Mouse (Mus musculus) adrenal gland, postnatal 10 days (tissue): ENCODE measurements around the gene Zfp982. TPM values are rescaled to one million over a fixed set of nuclear protein-coding genes. Genes with fewer than 3 reads are reported as not detected.
A peak's percentile ranks its signal among the peaks of the same experiment; 100 is the strongest.

ENCODE experiments used
- DNase-seq: peaks from one replicate; pipeline ENCODE4 v3.0.0; 2021; ENCODE audit warnings: mixed read lengths
- total RNA-seq, 2 experiments: library from RNA; stranded (reverse); gene quantifications; 2 replicates each; pipeline ENCODE4 v1.2.3; 2021

Zfp982 gene
- total RNA-seq, 2 experiments from 2014 or later: 9.0 to 13.4 TPM

DNA sequence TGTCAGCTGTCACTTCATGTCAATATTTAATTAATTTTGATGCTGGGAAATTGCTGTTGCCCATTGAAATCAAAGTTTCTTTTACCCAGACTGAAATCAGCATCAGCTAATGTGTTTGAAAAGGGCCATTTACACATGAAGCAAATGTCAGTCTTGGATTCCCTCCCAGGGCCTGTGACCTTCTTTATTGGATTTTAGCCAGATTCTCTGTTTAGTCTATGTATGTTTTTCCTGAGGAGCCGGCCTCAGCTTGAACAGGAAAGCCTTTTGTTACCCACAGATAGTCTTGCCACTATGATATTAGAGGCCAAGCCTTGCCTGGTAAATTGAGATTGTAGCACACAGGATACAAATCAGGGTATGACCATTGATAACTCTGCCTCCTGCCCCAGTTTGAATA is 66.9 kb downstream of the Zfp982 start:
- peak; percentile 44 for DNase-seq

Other genes starting within 250 kb of the Zfp982 start
- gene Zfp988, start 186.7 kb upstream of the Zfp982 start, total RNA-seq: under 1 TPM; 0.24 to 0.39 TPM
- 1 to 10 TPM in 1 of 2 experiments, not detected in 1; 1.1 TPM for gene Zfp978, start 131.1 kb upstream of the Zfp982 start, total RNA-seq
- 1 to 10 TPM in 1 of 2 experiments, under 1 TPM in 1; 0.24 to 1.4 TPM for gene Gm16503, start 47.8 kb downstream of the Zfp982 start, total RNA-seq
- under 1 TPM; 0.24 to 0.55 TPM for gene Zfp985, start 60.9 kb downstream of the Zfp982 start, total RNA-seq
- gene Zfp979, start 150.1 kb downstream of the Zfp982 start, total RNA-seq: 1 to 10 TPM; 3.5 to 4.8 TPM
- under 1 TPM; 0.12 to 0.27 TPM for gene Zfp534, start 210.1 kb downstream of the Zfp982 start, total RNA-seq